Mouse (Mus musculus): ENCODE data around the gene Pard3b.

- TF ChIP-seq CTCF (IDR thresholded peaks at IDR 0.05; ENCODE audit: low read depth) (no peak), EP300 (optimal IDR thresholded peaks at IDR 0.05) (no peak)
Measured at GRCm38 (mm10) chr1:62252432-62252831, 613.8 kb downstream of the Pard3b start.
